Mouse (Mus musculus) kidney, adult 11 months (tissue): ENCODE data around the gene Arhgap25.
"Not testable (repeated sequence)": the region's sequence is repeated elsewhere in the genome, so short reads cannot be mapped to it uniquely, and the experiment has no call there.

Experiments
- DNase-seq: peaks from one replicate; pipeline ENCODE4 v3.0.0; 2022

Gene Arhgap25

GRCm38 (mm10) chr6:87502831-87503286 is 30.2 kb downstream of the Arhgap25 start:
- DNase-seq, result peak; percentile 12

DNA sequence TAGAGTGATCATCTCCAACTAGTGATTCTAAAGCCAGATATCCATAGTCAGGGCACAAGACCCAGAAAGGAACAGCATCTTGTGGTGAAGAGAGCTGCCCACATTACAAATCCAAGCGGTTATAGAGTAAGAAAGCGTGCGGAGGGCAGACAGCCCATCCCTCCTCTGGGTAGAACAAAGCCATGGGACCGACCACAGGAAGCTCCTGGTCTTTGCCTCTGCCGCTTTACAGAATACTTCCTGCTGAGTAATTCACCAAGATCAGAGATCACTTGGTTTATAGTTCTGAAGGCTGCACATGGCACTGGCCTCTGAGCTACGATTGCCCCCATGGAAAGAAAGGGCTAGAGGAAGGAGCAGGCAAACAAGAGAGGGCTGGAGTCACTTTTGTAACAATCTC is 30.6 kb downstream of the Arhgap25 start:
- DNase-seq, result no peak

GRCm38 (mm10) chr6:87500696-87501095 is 32.4 kb downstream of the Arhgap25 start:
- DNase-seq, result no peak

DNA sequence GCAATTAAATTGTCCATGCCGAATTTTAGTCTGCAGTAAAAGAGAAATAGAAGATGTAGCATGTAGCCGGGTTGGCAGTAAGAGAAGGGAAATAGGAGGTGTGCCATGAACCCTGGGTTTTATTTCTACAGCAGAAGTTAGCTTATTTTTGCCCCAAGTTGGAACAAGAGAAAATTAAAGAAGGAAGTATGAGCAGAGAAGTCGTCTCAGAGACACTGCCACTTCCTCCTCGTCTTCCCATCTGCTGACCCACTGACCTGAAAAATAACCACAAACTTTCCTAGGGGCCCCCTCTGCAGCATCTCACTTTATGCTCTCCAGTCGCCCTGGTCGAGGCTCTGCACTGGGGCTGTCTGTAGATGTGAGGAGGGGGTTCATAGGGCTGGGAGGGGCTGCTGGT is 33.3 kb downstream of the Arhgap25 start:
- DNase-seq, result no peak

- peak; percentile 19 for DNase-seq
Measured at GRCm38 (mm10) chr6:87496143-87496542, 36.9 kb downstream of the Arhgap25 start.

DNA sequence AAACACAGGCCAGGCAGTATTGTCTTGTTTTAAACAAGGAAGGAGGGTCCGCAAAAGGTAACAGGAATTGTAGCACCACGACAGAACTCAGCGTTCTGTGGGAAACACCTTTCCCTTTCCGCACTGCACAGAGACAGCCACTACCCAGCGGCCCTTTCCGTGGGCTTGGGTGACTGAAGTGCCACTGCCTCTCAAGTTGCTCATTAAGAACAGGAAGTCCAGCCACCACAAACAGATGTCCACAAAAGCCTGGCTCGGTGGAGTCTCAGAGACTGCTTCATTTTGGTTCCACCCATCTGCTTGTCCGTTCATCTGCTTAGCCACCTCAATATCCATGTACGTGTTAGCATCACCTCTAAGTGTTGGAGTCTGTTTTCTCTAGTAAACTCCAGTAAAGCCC is 38.7 kb downstream of the Arhgap25 start:
- no peak for DNase-seq

GRCm38 (mm10) chr6:87487657-87488426 is 45.2 kb downstream of the Arhgap25 start:
- DNase-seq, result peak; percentile 21

DNA sequence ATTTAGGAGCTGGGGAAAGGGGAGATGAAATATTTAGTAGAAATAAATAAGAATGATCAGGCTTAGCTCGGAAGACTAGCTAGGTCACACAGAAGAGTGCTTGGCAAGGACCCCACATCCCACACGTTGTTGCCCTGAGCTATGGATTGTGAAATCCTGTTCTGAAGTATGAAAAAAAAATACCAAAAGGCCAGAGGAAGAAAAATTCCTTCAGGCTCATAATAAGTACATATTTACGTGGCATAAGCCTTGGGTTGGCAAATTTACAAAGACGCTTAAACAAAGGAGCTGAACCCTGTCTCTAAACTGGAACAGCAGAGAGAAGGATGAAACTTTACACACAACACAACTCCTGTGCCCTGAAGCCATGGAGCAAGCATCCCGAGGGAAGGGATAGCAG is 48.3 kb downstream of the Arhgap25 start:
- no peak for DNase-seq

GRCm38 (mm10) chr6:87483900-87484289 is 49.2 kb downstream of the Arhgap25 start:
- DNase-seq, result no peak

DNA sequence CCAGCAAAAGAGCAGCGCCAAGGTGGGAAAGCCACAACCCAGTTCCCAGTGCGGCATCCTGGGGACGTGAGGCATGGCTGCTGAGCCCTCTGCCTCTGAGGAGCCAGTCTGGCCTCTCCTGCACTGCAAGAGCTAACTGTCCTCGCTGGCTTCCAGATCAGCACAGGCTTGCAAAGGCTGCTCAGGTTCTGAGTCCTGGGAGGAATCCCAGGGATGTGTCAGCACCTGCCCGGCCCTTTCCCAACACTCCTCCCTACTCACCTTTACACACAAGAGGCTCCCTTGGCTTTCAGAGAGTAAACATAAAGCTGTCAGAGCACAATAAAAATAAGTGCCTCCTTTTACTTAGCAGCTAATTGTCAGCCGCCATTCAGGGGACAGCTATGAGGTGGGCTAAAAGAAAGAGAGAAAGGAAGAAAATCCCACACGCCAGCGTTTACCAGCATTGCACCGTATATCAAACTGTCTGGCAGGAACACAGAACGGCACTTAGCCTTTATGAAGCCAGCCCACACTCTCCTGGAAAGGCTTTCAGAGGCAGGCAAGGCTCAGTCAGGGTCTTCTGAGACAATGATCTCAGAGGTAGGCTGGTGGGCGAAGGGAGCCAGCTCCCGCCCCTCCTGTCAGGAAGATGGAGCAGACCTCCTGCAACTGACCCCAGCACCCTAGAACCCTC is 49.7 kb downstream of the Arhgap25 start:
- no peak for DNase-seq

GRCm38 (mm10) chr6:87479291-87479999 is 53.6 kb downstream of the Arhgap25 start:
- DNase-seq, result no peak

DNA sequence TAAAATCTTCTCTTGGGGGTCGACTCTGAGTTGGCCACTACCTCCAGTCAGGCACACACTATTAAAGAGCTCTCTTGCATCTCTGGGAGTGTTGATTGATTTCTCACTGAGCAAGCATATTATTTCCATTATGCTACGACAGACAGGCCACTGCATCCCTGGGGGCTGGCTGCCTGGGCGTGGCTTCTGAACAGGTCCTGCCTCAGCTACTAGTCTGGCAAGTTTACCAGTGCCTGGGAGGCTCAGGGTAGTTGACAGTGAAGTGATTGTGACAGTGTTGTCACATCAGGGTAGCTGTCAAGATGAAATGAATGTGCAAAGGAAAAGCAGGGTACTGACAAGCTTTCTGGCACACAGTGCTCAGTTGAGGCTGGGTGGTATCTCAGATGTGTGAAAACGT is 54.2 kb downstream of the Arhgap25 start:
- no peak for DNase-seq

GRCm38 (mm10) chr6:87475223-87475622 is 57.8 kb downstream of the Arhgap25 start:
- no peak for DNase-seq

DNA sequence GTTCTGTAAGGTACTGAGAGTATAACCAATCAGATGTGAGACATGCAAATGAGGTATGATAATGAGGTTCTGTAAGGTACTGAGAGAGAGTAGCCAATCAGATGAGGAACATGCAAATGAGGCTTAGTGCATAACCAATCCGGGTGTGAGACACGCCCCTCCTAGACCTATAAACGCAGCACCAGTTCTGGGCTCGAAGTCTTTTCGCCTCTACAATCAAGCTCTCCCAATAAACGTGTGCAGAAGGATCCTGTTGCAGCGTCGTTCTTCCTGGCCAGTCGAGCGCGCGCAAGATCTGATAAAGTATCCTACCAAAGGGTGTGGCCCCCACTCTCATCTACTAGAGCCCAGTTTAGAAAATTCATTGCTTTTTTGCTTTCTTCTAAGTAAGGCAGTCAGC is 63.0 kb downstream of the Arhgap25 start:
- DNase-seq, result not testable (repeated sequence)

DNA sequence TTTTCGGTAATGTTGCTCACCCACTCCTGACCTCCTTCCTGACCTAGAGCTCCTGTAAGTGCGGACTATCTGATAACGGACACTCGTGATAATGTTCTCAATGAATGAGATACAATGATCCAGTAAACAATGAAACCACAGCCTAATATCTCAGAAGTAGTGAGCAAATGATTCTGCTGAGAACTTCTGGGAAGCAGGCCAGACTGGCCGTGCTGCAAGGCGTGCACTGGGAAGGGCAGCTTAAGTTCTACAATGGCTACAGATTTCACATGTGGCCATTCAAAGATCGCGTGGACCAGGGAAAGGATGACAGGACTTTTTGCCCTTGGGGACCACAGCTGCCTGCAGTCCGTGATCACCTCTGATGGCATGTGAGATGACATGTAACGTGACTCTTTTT is 64.7 kb downstream of the Arhgap25 start:
- DNase-seq, result no peak

GRCm38 (mm10) chr6:87467373-87467772 is 65.7 kb downstream of the Arhgap25 start:
- DNase-seq, result no peak

DNA sequence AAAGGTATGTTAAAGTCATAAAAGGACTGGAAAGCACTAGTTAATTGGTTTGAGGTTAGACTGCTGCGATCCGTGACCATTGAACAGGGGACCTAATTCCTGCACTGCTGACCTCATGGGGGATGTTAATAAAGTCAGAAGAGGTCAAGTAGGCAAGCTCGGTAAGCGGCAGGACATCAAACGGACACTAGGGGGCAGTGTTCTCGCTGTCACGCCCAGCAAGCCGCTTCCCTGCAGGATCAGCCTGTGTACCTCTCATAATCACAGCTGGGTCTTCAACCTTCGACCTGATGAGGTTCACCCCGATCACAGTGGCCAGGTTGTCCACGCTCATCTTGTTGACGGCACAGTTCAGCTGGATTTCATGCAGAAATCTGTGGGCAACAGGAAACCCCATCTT is 66.8 kb downstream of the Arhgap25 start:
- DNase-seq, result peak; percentile 71

GRCm38 (mm10) chr6:87455507-87455906 is 77.6 kb downstream of the Arhgap25 start:
- no peak for DNase-seq

DNA sequence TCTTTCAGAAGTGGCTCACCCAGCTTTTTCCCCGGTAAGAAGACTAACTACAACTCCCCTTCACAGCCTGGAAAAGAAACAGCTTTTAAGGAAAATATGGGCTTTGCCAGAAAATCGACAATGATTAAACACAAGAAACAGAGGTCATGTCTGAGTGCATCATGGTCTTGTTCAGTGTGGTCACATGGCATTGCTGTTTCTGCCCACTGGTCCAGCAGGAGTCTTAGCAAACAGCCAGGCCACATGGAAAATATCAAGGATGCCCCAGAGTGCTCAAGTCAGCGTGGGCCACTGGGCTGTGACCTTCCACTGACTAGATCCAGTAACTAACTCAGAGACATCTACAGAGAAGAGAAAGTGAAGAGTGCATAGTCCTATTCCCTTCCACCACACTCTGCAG is 81.3 kb downstream of the Arhgap25 start:
- peak; percentile 55 for DNase-seq

GRCm38 (mm10) chr6:87451016-87451415 is 82.0 kb downstream of the Arhgap25 start:
- DNase-seq, result peak; percentile 40

GRCm38 (mm10) chr6:87449534-87449933 is 83.5 kb downstream of the Arhgap25 start:
- no peak for DNase-seq

DNA sequence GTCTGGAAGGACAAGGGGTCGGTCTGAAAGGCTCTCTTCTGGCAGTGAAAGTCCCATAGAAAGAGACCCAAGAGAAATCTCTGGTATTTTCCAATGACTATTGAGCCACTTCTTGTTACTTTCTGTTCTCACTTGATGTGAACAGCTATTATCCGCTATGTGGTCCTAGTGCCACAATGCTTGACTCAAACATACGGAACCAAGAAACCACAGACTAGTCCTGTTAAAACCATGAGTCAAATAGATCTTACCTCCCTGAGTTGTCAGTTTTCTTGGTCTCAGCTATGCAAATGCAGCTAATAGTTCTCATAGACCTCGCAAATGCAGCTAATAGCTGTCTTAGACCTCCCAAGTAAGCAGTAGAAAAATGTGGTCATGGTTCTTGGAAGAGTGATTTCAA is 85.8 kb downstream of the Arhgap25 start:
- DNase-seq, result no peak

- no peak for DNase-seq
Measured at GRCm38 (mm10) chr6:87445222-87445621, 87.8 kb downstream of the Arhgap25 start.

- DNase-seq, result no peak
Measured at GRCm38 (mm10) chr6:87443253-87443652, 89.8 kb downstream of the Arhgap25 start.
